Mouse (Mus musculus): ENCODE measurements at regions not wholly inside any gene's neighbourhood (a gene's known extent, or its start where the extent isn't known, plus 50 kb on each side); places are given as distances from the start of the nearest gene placed in this dataset.
A peak's percentile ranks its signal among the peaks of the same experiment; 100 is the strongest.

GRCm38 (mm10) chr10:111073851-111074430 is 64.0 kb upstream of the Zdhhc17 start:
- DNase-seq = no peak

- DNase-seq = no peak
Observed at GRCm38 (mm10) chr10:111073262-111073661, 63.3 kb upstream of the Zdhhc17 start.

- DNase-seq = no peak
Observed at GRCm38 (mm10) chr10:111072554-111072909, 62.6 kb upstream of the Zdhhc17 start.

GRCm38 (mm10) chr10:111071805-111072553 is 62.0 kb upstream of the Zdhhc17 start:
- DNase-seq = peak; percentile 40

- no peak for DNase-seq
Observed at GRCm38 (mm10) chr10:111066146-111066545, 56.2 kb upstream of the Zdhhc17 start.

DNA sequence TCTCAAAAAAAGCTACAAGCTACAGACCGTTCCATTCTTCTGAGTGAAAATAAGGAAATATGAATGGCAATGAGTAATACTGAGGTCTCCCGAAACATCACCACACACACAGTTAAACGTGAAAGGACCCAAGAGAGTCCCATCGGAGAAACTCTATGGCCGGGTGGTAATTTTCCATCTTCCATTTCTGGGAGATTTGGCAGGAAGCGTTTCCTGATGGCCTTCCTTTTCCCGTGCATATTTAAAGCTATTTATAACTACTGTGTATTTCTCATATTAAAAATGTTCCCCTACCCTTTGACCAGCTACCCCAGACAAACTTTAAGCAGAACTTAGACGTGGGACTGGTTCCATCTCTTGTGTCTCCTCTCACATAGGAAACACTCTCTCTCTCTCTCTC is 50.7 kb upstream of the Zdhhc17 start:
- no peak for DNase-seq
